Mouse (Mus musculus): ENCODE results near the gene Baz1a.

GRCm38 (mm10) chr12:54879211-54879610 lies 134.9 kb downstream of the Baz1a start:
- TF ChIP-seq POLR2A (IDR thresholded peaks at IDR 0.05; ENCODE audit: low read depth, low read length) (no peak), USF1 (IDR thresholded peaks at IDR 0.05; ENCODE audit: low read depth, low read length) (no peak), POLR2AphosphoS2 (IDR thresholded peaks at IDR 0.05; ENCODE audit: low read depth, low read length) (no peak), MAZ (IDR thresholded peaks at IDR 0.05; ENCODE audit: low read depth, low read length) (no peak), ZC3H11A (IDR thresholded peaks at IDR 0.05; ENCODE audit: low read depth, low read length) (no peak), USF2 (conservative IDR thresholded peaks at IDR 0.05; ENCODE audit: low read depth, low read length) (no peak), RCOR1 (conservative IDR thresholded peaks at IDR 0.05; ENCODE audit: low read depth, low read length) (no peak), CTCF (conservative IDR thresholded peaks at IDR 0.05 in 1 of 2, IDR thresholded peaks at IDR 0.05 in 1 of 2; ENCODE audit: low read depth in 2 of 2, low read length in 2 of 2) (no peak), ELF1 (IDR thresholded peaks at IDR 0.05; ENCODE audit: low read depth, low read length) (no peak), MEF2A (IDR thresholded peaks at IDR 0.05; ENCODE audit: borderline replicate concordance, low read depth, low read length) (no peak), ZMIZ1 (IDR thresholded peaks at IDR 0.05; ENCODE audit: low read depth, low read length) (no peak), CHD2 (IDR thresholded peaks at IDR 0.05; ENCODE audit: low read length) (no peak)
